Mouse (Mus musculus): ENCODE results near the gene Stoml2.
"Not testable (repeated sequence)": the region's sequence is repeated elsewhere in the genome, so short reads cannot be mapped to it uniquely, and the experiment has no call there.

Stoml2 gene

DNA sequence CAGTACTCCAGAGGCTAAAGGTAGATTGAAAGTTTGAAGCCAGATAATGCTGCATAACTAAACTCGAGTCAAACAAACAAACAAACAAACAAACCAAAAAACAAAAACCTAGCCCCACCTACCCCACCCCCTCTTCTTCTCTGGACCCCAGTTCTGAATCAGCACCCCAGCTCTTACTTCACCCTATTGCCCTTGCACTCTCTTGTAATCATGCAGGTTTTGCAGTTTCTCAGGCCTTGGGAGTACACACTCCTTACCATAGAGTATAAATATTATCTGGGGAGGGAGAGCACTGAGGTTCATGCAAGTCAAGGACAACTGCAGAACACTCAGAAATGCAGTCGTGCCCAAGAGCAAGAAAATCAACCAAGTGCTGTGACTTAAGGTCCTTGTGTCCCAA, 30.2 kb downstream of the Stoml2 start:
- DNase-seq: no peak

DNA sequence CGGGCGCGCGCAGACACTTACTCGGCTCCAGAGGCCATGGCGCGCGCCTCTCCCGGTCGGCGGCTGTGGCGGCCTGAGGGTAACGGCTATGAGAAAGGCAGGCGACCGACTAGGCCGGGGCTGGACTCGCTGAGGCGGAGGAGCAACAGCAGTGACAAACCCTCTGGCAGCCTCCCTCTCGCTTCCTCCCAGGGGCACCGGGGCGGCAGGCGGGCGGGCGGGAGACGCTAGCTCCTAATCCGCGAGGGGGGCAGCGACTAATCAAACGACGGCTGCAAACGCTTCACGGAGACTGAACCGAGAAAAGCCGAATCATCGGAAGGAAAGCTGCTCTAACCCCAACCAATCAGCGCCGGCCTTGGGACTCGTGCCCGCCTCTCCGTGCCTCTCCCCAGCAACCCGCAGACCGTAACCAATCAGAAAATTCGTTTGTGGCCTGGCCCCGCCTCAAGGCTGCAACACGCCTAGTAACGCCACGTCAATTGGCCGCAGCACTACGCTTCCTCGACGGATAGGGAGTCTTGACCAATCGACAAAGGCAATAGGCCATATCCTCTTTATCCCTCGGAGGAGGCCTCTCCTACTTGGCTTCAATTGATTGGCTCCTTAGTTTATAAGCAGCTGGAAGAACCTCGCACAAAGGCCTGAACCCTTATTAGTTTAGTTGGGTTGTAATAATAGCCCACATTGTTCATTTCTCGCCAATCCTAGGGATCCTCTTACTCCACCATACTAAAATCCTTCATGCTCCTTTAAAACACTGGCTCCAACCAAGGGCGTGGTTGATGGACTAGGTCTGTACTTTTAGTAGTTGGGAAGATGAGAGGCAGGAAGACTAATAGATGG, 31.1 kb downstream of the Stoml2 start, which contains the start of gene Vcp:
TSS of gene Vcp (minus strand) at position 367 of the 846 bp plus-strand sequence.
- peak; percentile 99 for DNase-seq

DNA sequence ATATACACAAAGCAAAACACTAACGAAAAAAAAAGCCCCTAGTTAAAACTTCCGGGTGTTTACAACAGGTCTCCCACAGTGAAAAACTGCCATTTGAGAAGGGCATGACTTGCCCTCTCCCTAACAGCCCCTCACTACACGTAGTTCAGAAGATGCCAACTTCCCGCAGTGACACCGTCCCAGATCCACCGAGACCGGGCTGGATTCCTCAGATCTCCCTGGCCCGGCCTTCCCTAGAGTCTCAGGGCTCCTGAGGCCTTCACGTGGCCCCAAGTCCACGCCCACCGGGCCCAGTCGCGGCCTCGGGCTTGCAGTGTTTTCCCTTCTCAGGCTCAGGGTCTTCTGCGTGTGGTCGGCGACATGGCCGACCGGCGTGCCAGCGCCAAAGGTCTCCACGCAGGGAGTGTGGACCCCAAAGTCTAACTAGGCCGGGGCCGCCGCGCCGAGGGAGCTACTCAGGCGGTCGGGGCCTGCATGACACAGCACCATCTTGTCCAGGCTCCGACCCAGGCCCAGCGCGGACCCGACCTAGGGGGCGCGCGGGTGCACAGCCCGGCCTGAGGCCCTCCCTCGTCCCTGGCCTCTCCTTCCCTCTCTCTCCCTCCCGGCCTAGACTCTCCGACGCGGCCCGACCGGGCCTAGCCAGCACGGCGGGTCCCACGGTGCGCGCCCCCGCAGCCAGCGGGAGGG, 31.9 kb downstream of the Stoml2 start:
- peak; percentile 69 for DNase-seq

DNA sequence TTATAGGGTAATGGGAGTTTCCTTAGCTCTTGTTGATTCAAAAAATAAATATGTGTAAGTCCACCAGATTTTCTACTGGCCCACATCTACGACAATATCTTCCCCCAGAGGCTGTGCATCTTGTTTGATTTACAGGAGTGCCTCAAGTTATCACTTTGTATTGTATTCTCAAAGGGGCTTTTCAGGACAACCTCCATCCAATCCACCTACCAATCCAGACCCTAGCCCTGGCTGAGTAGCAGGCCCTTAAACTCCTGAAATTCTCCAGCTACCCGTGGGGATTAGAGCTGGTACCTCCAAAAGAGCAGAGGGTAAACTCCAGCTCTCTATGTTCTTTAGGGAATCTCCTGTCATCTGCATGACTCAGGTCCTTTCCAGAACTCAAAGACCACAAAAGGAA, 33.5 kb downstream of the Stoml2 start:
- no peak for DNase-seq

DNA sequence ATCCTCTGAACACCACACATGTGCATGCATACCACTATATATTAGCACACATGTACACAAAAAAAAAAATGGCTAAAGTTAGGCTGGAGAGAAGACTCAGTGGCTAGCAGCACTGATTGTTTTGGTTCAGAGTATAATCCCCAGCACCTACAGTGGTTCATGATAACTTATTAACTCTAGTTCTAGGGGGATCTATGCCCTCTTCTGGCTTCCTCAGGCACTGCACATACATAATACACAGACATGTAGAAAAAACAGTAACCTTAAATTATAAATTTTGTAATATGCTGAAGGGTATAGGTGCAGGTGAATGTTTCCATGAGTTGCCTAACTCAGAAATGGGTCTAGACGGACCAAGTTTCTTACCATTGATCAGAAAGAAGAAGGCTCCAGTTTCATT, 43.2 kb downstream of the Stoml2 start:
- no peak for DNase-seq

DNA sequence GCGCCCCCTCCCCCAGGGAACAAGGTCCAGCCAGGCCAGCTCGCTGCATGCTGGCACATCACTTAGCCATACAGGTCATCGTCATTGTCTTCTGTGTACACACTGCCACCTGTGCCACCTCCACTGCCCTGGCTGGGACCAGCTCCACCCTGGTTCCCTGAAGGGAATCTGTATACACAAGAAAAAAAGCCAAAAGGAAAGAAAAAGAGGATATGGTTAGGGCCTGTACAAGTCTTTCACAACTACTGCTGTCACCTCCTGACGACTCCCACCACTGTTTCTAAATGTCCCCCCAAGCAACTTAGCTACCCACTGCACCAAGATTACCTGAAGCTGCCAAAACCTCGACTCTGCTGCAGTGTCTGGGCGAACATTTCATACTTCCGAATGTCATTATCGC, 51.0 kb downstream of the Stoml2 start:
- DNase-seq: not testable (repeated sequence)

DNA sequence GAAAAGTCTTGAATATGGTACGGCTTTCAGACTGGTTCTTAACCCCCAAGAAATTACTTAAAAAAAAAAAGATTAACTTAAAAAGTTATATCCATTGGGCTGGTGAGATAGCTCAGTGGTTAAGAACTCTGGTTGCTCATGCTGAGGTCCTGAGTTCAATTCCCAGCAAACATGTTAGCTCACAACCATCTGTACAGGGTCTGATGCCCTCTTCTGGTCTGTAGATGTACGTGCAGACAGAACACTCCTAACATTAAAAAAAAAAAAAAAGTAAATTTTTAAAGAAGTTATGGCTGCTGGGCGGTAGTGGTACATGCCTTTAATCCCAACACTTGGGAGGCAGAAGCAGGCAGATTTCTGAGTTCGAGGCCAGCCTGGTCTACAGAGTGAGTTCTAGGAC, 53.4 kb downstream of the Stoml2 start:
- DNase-seq: no peak

Data from layer of hippocampus, adult 9-11 months (tissue).